Mouse (Mus musculus): ENCODE results near the gene Iffo1. TPM values are rescaled to one million over a fixed set of nuclear protein-coding genes. Genes with fewer than 3 reads are reported as not detected.

Iffo1 gene
- total RNA-seq, 1 experiment from 2014 or later: 16.5 TPM

GRCm38 (mm10) chr6:125137002-125137671, 7.9 kb upstream of the Iffo1 start:
- peak; percentile 65 for ATAC-seq (replicated peaks; ENCODE audit: low read depth, poor library complexity, severe bottlenecking)

DNA sequence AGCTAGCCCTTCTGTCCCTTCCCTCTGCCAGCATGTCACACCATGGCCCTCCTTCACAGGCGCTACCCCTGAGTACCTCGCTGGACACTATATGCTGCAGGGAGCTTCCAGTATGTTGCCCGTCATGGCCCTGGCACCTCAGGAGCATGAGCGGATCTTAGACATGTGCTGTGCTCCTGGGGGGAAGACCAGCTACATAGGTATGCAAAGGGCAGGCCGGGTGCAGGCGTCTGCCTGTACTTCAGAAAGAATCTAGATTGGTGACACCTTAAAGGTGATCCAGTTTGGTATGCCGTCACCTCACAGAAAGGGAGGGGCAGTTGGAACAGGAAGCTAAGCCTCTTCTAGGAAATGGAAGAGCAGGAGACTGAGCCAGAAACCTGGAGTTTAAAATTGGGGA, 5.3 kb upstream of the Iffo1 start:
- no peak for ATAC-seq (replicated peaks; ENCODE audit: low read depth, poor library complexity, severe bottlenecking)

DNA sequence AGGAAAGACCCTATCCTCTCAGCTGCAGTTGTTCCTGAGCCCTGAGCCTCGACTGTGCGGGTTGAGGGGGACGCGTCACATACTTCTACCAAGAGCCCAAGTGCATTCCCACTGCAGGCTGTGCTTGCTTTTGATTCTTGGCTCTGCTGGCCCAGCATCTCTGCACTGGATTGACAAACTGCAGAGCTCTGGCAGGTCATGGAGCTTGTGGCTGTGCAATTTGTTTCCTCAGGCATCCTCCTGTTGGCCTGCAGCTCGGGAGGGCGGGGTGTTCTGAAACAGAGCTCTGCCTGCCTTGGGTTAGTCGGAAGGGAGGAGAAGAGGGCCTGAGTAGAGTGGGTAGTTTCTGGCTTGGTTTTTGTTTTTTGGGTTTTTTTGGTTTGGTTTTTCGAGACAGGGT, 2.6 kb upstream of the Iffo1 start:
- ATAC-seq (replicated peaks; ENCODE audit: low read depth, poor library complexity, severe bottlenecking): no peak

DNA sequence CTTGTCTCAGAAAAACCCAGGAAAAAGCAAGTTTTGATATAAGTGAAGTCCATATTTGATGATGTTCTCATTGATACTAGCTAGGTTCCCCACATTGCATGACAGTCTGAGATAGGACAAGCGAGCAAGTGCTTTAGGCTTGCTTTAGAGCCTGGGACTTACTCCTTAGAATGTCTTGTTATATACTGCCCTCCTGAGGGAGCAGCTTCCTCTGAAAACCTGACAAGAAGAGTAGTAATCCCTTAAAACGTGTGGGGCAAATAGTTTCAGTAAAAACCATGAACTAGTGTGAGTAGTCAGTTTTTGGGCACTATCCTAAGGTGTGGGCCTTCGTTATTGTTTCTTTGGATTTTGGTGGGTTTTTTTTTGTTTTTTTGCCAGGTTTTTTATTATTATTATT, 1.9 kb upstream of the Iffo1 start:
- no peak for ATAC-seq (replicated peaks; ENCODE audit: low read depth, poor library complexity, severe bottlenecking)

DNA sequence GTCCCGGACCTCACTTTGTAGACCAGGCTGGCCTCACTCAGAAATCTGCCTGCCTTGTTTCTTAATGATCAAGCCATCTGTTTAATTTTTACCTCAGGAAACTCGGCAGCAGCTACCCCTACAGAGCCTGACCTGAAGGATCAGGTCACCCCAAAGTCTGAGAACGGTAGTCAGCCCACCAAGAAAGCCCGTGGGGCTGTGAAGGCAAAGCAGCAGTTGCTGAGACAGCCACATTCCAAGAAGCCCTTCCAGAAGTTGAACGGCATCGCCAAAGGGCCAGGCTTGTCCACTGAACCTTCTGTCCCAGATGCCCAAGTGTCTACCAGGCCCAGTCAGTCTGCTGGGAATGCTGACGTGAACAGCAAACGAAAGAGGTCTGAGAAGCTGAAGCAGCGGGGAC, 1.1 kb upstream of the Iffo1 start:
- no peak for ATAC-seq (replicated peaks; ENCODE audit: low read depth, poor library complexity, severe bottlenecking)

GRCm38 (mm10) chr6:125145479-125145951, 474 bp downstream of the Iffo1 start:
- no peak for ATAC-seq (replicated peaks; ENCODE audit: low read depth, poor library complexity, severe bottlenecking)

- ATAC-seq (replicated peaks; ENCODE audit: low read depth, poor library complexity, severe bottlenecking): no peak
Measured at GRCm38 (mm10) chr6:125146148-125146547, 1.1 kb downstream of the Iffo1 start.

DNA sequence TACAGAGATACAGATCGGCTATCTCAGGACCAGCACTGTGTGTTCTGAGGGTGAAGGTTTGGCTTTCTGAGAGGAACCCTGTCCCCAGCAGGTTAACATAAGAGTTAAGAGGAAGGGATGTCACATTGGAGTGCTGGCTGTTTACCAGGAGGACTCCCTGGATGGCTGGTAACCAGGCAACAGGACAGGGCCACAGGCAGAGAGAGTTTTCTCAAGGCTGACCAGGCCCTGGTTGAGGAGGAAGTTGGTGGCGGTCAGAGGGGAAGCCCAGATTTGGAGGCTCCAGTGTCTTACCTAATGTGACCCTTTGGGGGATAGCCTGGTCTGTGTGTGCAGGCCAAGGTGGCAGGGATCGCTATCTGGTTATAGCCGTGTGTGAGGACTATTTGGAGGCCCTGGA, 1.8 kb downstream of the Iffo1 start:
- ATAC-seq (replicated peaks; ENCODE audit: low read depth, poor library complexity, severe bottlenecking): peak; percentile 30

DNA sequence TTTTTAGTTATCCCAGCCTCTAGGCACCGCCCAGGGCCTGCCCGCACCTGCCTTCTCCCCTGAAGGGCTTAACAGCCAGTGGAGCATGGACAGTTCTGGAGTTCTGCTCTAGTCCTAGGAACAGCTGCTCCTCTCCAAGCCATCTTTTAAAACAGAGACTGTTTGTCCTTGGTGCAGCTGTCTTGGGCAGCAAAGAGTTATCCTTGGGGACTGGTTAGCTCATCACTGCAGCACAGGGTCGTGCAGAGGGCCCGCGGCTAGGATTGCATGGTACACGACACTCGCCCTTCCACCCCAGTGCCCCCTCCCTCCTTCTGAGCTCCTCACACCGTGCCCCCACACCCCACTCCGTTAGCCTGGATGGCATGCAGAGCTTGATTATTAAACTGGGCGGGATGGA, 2.3 kb downstream of the Iffo1 start:
- no peak for ATAC-seq (replicated peaks; ENCODE audit: low read depth, poor library complexity, severe bottlenecking)

DNA sequence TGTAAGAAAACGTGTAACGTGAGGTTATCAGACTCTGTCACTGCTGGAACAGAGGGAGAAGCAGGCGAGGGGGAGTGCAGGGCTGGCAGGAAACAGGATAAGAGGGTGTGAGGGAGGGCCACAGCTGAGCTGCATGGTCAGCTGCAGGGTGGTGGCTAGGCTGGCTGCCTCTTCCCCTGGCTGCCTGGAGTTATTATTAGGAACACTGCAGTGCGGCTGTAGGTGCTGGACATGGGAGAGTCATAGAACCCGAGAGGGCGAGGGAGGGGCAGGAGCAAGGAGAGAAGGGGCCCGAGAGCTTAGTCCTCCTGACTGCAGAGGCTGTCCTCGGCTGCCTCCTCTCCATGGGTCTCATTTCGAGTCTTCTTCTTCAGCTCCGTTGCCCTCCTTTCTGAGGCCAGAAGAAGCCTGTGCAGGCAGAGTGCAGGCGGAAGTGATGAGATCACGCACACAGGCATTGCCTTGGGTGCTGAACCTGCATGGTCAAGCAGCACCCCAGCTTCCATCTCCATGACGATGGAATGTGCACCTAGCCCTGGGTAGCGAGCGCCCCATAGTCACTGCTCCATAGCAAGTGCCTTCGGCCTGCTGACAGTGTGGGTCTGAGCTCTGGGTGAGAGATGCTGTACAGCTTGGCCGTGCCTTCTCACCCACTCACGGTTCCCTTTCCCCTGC, 3.3 kb downstream of the Iffo1 start:
- ATAC-seq (replicated peaks; ENCODE audit: low read depth, poor library complexity, severe bottlenecking): no peak

DNA sequence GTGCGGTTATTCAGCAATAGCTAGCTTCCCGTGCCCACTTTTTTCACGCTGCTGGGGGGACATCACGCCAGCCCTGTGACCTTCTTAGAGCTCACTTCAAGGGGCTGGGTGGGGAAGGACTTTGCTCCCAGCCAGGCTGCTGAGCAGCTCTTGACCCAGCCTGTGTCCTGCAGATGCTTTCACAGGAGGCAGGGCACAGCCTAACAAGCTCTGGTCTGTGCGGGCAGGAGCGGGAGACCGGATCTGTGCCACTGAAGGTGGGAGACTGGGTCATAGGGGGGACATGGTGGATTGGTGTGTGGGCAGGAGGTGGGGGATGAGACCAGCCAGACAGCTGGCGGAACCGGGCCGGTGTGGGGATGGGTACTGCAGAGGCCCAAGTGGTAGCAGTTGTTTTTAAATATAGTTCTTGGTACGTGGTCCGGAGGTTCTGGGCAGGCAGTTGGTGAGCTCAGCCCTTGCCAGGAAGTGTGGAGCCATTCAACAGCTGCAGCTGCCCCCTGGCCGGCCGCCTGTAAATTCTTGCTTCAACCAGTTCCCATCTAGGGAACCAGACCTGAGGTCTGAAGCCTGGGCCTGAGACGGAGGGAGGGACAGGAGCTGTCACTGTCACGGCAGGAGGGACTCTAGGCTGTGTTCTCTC, 4.0 kb downstream of the Iffo1 start:
- no peak for ATAC-seq (replicated peaks; ENCODE audit: low read depth, poor library complexity, severe bottlenecking)

GRCm38 (mm10) chr6:125149569-125149950, 4.5 kb downstream of the Iffo1 start:
- no peak for ATAC-seq (replicated peaks; ENCODE audit: low read depth, poor library complexity, severe bottlenecking)

DNA sequence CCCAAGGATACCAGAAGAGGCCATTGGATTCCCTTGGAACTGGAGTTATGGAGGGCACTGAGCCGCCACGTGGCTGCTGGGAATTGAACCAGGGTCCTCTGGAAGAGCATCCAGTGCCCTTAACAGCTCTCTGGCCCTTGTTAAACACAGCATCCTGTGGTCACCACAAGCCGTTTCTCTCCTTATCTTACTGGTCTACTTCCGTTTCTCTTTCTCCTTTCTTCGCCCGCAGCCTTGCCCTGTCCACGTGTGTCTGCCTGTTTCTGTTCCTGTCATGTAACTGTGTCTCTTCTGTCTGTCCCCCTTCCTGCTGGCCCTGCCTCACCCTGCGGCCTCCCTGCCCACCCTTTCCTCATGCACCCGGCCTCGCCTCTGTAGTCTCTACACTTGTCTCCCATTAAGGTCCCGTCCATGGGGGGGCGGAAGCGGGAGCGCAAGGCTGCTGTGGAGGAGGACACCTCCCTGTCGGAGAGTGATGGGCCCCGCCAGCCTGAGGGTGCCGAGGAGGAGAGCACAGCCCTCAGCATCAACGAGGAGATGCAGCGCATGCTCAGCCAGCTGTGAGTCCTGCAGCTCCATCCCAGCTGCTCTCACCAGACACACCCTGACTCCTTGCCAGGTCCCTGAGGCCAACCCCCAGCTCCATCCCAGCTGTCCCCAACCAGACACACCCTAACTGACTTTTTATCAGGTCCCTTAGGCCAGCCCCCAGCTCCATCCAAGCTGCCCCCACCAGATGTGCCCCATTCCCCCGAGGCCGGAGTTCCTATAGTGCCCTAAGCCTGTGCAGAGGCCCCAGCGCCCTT, 7.4 kb downstream of the Iffo1 start:
- peak; percentile 19 for ATAC-seq (replicated peaks; ENCODE audit: low read depth, poor library complexity, severe bottlenecking)

DNA sequence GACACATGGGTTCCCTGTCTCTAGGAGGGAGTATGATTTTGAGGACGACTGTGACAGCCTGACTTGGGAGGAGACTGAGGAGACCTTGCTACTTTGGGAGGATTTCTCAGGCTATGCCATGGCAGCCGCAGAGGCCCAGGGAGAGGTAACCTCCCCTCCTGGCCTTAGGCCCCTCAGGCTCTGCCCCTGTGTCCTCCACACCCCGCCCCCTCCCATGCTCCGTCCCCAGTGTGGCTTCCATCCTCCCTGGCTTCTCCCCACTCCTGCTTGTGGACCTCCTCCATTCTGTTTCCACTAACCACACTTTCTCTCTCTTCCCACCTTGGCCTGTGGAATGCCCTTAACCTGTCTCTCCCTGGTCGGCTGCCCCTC, 8.0 kb downstream of the Iffo1 start:
- ATAC-seq (replicated peaks; ENCODE audit: low read depth, poor library complexity, severe bottlenecking): no peak

DNA sequence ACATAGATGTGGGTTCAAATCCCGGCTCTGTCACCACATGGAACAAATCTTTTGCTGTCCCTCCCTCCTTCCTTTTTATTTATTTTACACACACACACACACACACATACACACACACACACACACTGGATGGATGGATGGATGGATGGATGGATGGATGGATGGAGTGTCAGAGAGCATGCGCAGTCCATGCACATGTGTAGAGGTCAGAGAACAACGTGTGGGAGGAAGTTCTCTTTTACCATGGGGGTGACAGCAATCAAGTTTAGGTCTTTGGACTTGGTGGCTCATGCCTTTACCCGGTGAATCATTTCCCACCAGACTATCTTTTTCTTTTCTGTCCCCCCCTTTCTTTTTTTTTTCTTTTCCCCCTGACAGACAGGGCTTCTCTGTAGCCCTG, 8.6 kb downstream of the Iffo1 start:
- ATAC-seq (replicated peaks; ENCODE audit: low read depth, poor library complexity, severe bottlenecking): no peak

DNA sequence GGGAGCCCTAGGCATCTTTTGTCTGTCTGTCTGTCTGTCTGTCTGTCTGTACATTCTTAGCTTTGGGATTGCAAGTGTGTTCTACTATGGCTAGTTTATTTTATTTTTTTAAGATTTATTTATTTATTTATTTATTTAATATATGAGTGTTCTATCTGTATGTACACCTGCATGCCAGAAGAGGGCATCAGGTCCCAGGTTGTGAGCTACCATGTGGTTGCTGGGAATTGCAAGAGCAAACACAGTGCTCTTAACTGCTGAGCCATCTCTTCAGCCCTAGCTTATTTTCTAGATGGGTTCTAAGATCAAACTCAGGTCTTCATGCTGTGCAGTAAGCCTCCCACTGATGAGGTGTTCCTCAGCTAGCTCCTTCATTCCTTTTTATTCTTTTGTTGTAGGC, 9.5 kb downstream of the Iffo1 start:
- 0 out of 2 replicates have a peak, but pooled peaks have one; percentile 44 for ATAC-seq (replicated peaks; ENCODE audit: low read depth, poor library complexity, severe bottlenecking)

DNA sequence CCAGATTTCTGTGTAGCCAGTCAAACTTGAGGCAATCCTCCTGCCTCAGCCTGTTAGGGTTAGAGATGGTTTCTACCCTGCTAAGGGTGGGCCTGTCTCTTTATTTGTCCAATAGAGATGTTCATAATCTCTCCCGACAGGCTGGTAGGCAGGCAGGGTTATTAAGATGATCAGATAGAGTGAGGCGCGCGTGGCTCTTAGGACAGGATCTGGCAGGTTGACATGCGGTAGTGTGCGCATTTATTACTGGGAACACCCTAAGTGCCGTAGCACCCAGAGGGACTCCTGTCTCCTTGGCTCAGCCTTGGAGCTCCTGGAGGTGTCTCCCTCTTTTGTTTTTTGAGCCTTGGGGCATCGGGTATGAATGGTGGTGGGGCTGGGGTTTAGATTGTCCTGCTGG, 10.2 kb downstream of the Iffo1 start:
- ATAC-seq (replicated peaks; ENCODE audit: low read depth, poor library complexity, severe bottlenecking): no peak

- no peak for ATAC-seq (replicated peaks; ENCODE audit: low read depth, poor library complexity, severe bottlenecking)
Measured at GRCm38 (mm10) chr6:125156491-125156890, 11.4 kb downstream of the Iffo1 start.

DNA sequence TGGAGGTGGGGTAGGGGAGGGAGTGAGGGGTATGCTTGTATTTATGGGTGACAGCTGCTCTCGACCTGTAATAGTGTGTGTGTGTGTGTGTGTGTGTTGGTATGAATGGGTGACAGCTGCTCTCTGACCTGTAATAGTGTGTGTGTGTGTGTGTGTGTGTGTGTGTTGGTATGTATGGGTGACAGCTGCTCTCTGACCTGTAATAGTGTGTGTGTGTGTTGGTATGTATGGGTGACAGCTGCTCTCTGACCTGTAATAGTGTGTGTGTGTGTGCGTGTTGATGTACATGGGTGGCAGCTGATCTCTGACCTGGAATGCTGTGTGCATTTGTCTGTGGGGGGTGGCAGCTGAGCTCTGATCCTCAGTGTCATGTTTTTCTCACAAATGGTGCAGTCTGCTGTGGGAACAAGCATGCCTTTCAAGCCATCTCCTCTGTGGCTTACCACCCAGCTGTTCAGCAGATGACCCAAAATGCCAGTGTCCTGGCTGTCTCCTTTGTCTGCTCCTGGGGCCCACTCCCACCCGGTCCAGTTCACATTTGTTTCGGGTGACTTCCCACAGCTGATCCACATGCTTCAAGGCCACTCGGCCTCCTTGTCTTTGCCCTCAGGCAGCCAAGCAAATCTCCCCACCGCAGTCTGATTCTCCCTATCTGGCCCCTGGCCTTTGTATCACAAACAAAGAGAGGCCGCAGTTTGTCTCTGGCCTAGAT, 12.0 kb downstream of the Iffo1 start:
- no peak for ATAC-seq (replicated peaks; ENCODE audit: low read depth, poor library complexity, severe bottlenecking)

- no peak for ATAC-seq (replicated peaks; ENCODE audit: low read depth, poor library complexity, severe bottlenecking)
Measured at GRCm38 (mm10) chr6:125158944-125159492, 14.0 kb downstream of the Iffo1 start.

Data from common myeloid progenitor, adult 5-6 weeks (primary cell).